Mouse (Mus musculus): ENCODE data around the gene Arhgap45. TPM values are rescaled to one million over a fixed set of nuclear protein-coding genes. Genes with fewer than 3 reads are reported as not detected.

Arhgap45 gene
- total and polyA plus RNA-seq, 2 experiments from 2014 or later: 1.6 to 1.7 TPM

GRCm38 (mm10) chr10:79985334-79986231 is 30.9 kb upstream of the Arhgap45 start:
- no peak for ATAC-seq (ENCODE audit: low FRiP score)
- Histone ChIP-seq H3K9ac (replicated peaks; ENCODE audit: low read length, poor library complexity, severe bottlenecking) (peak overlapping the region; percentile 89), H3K4me1 (ENCODE audit: insufficient read depth, low read length) (peaks cover 17% of the 10 kb centered on the region), H3K36me3 (ENCODE audit: insufficient read depth, low read length) (no peaks in the 10 kb centered on the region), H3K27ac (ENCODE audit: low read depth, low read length) (peak overlapping the region; percentile 96), H3K27me3 (ENCODE audit: insufficient read depth, low read length) (peaks cover 24% of the 10 kb centered on the region), H3K4me3 (ENCODE audit: low read depth, low read length) (peak overlapping the region; percentile 75), H3K4me2 (ENCODE audit: low read depth, low read length, poor library complexity, severe bottlenecking) (peak overlapping the region; percentile 62), H3K9me3 (ENCODE audit: low read length) (no peaks in the 10 kb centered on the region)
- WGBS: 2% methylated on average over 35 of the region's 35 CpGs
- peak; percentile 70 for DNase-seq (ENCODE audit: low spot score)
- TF ChIP-seq CTCF (IDR thresholded peaks at IDR 0.05): no peak

GRCm38 (mm10) chr10:79986232-79986878 is 30.1 kb upstream of the Arhgap45 start:
- ATAC-seq (ENCODE audit: low FRiP score): no peak
- TF ChIP-seq CTCF (IDR thresholded peaks at IDR 0.05): no peak
- no peak for DNase-seq (ENCODE audit: low spot score)
- no peaks in the 10 kb centered on the region for H3K36me3 ChIP-seq (ENCODE audit: insufficient read depth, low read length)
- peaks cover 24% of the 10 kb centered on the region for H3K27me3 ChIP-seq (ENCODE audit: insufficient read depth, low read length)
- H3K4me3 ChIP-seq (ENCODE audit: low read depth, low read length): peak overlapping the region; percentile 75
- peak overlapping the region; percentile 62 for H3K4me2 ChIP-seq (ENCODE audit: low read depth, low read length, poor library complexity, severe bottlenecking)
- H3K4me1 ChIP-seq (ENCODE audit: insufficient read depth, low read length): peaks cover 17% of the 10 kb centered on the region
- H3K9me3 ChIP-seq (ENCODE audit: low read length): no peaks in the 10 kb centered on the region
- H3K27ac ChIP-seq (ENCODE audit: low read depth, low read length): peak overlapping the region; percentile 96
- H3K9ac ChIP-seq (replicated peaks; ENCODE audit: low read length, poor library complexity, severe bottlenecking): no peak overlapping the region; the same call in 1 of the 2 replicates
- WGBS: 37% methylated on average over 6 of the region's 6 CpGs

- H3K9me3 ChIP-seq (ENCODE audit: low read length): no peaks in the 10 kb centered on the region
- 0 out of 2 replicates have a peak overlapping the region, but pooled peaks have one; percentile 20 for H3K4me2 ChIP-seq (ENCODE audit: low read depth, low read length, poor library complexity, severe bottlenecking)
- WGBS: 6% methylated on average over 11 of the region's 11 CpGs
- ATAC-seq (ENCODE audit: low FRiP score): no peak
- H3K9ac ChIP-seq (replicated peaks; ENCODE audit: low read length, poor library complexity, severe bottlenecking): no peak overlapping the region
- peaks cover 24% of the 10 kb centered on the region for H3K27me3 ChIP-seq (ENCODE audit: insufficient read depth, low read length)
- no peak overlapping the region for H3K27ac ChIP-seq (ENCODE audit: low read depth, low read length)
- peak; percentile 91 for TF ChIP-seq CTCF (IDR thresholded peaks at IDR 0.05)
- peak; percentile 81 for DNase-seq (ENCODE audit: low spot score)
- H3K36me3 ChIP-seq (ENCODE audit: insufficient read depth, low read length): no peaks in the 10 kb centered on the region
- no peak overlapping the region for H3K4me3 ChIP-seq (ENCODE audit: low read depth, low read length)
- peaks cover 15% of the 10 kb centered on the region for H3K4me1 ChIP-seq (ENCODE audit: insufficient read depth, low read length)
These were observed 29.5 kb upstream of the Arhgap45 start for GRCm38 (mm10) chr10:79986963-79987362.

- Histone ChIP-seq H3K4me3 (ENCODE audit: low read depth, low read length) (peak overlapping the region; percentile 46), H3K4me1 (ENCODE audit: insufficient read depth, low read length) (peaks cover 8% of the 10 kb centered on the region), H3K27me3 (ENCODE audit: insufficient read depth, low read length) (peaks cover 24% of the 10 kb centered on the region), H3K36me3 (ENCODE audit: insufficient read depth, low read length) (no peaks in the 10 kb centered on the region), H3K9me3 (ENCODE audit: low read length) (no peaks in the 10 kb centered on the region), H3K4me2 (ENCODE audit: low read depth, low read length, poor library complexity, severe bottlenecking) (peak overlapping the region; percentile 75), H3K27ac (ENCODE audit: low read depth, low read length) (no peak overlapping the region), H3K9ac (replicated peaks; ENCODE audit: low read length, poor library complexity, severe bottlenecking) (peak overlapping the region; percentile 60)
- ATAC-seq (ENCODE audit: low FRiP score) (no peak), DNase-seq (ENCODE audit: low spot score) (no peak)
- no peak for TF ChIP-seq CTCF (IDR thresholded peaks at IDR 0.05)
- WGBS: 12% methylated on average over 27 of the region's 27 CpGs
These were observed 28.5 kb upstream of the Arhgap45 start for GRCm38 (mm10) chr10:79987771-79988505.

- ATAC-seq (ENCODE audit: low FRiP score): no peak
- Histone ChIP-seq H3K27ac (ENCODE audit: low read depth, low read length) (no peak within 1 kb of the TSS), H3K9me3 (ENCODE audit: low read length) (no peaks in the 10 kb centered on the region), H3K4me2 (ENCODE audit: low read depth, low read length, poor library complexity, severe bottlenecking) (peak within 1 kb of the TSS; percentile 75), H3K36me3 (ENCODE audit: insufficient read depth, low read length) (no peaks in the 10 kb centered on the region), H3K4me1 (ENCODE audit: insufficient read depth, low read length) (0 out of 2 replicates have a peak, but pooled peaks cover 2% of the 10 kb centered on the region), H3K9ac (replicated peaks; ENCODE audit: low read length, poor library complexity, severe bottlenecking) (peak within 1 kb of the TSS; percentile 60), H3K4me3 (ENCODE audit: low read depth, low read length) (peak within 1 kb of the TSS; percentile 46), H3K27me3 (ENCODE audit: insufficient read depth, low read length) (peaks cover 24% of the 10 kb centered on the region)
- DNase-seq (ENCODE audit: low spot score): no peak
- WGBS: 1% methylated on average over 52 of the region's 59 CpGs
- TF ChIP-seq CTCF (IDR thresholded peaks at IDR 0.05): no peak
These were observed 27.8 kb upstream of the Arhgap45 start, which contains the start of gene Cnn2 for GRCm38 (mm10) chr10:79988506-79989271. Gene Cnn2, plus strand, starts transcription at chr10:79988584.
